Mouse (Mus musculus) midbrain, embryonic 11.5 days (tissue): ENCODE results near the gene Dnaic1. TPM values are rescaled to one million over a fixed set of nuclear protein-coding genes. Genes with fewer than 3 reads are reported as not detected.
"Not testable (repeated sequence)": the region's sequence is repeated elsewhere in the genome, so short reads cannot be mapped to it uniquely, and the experiment has no call there.

Experiments used
- ATAC-seq: fragments of 200-750 bp; cut with Nextera tagmentation; 2 replicates; pipeline ENCODE4 v1.8.0; 2017; ENCODE audit warnings: moderate TSS enrichment, moderate library complexity; ENCODE audit not compliant: low FRiP score
- DNase-seq: peaks from one replicate; pipeline ENCODE4 v3.0.0; 2015; ENCODE audit warnings: low spot score; ENCODE audit errors: missing footprints
- H3K27ac ChIP-seq: fragments of 300-500 bp; sonication (generic); 2 replicates; pipeline ENCODE4 v1.5.1; 2014; ENCODE audit warnings: low read depth, low read length
- H3K27me3 ChIP-seq: fragments of 300-500 bp; sonication (generic); 2 replicates; pipeline ENCODE4 v1.6.1; 2014; ENCODE audit warnings: mild to moderate bottlenecking, low read length, moderate library complexity, mixed read lengths; ENCODE audit not compliant: control insufficient read depth, insufficient read depth
- H3K36me3 ChIP-seq: fragments of 300-500 bp; sonication (generic); 2 replicates; pipeline ENCODE4 v1.6.1; 2014; ENCODE audit warnings: mild to moderate bottlenecking, low read length, moderate library complexity, mixed read lengths; ENCODE audit not compliant: control insufficient read depth, insufficient read depth
- H3K4me1 ChIP-seq: fragments of 300-500 bp; sonication (generic); 2 replicates; pipeline ENCODE4 v1.6.1; 2014; ENCODE audit warnings: low read length; ENCODE audit not compliant: control insufficient read depth, insufficient read depth
- H3K4me2 ChIP-seq: fragments of 300-500 bp; sonication (generic); 2 replicates; pipeline ENCODE4 v1.6.1; 2014; ENCODE audit warnings: mild to moderate bottlenecking, moderate library complexity
- H3K4me3 ChIP-seq: fragments of 300-500 bp; sonication (generic); 2 replicates; pipeline ENCODE4 v1.5.1; 2014; ENCODE audit warnings: low read depth, low read length
- H3K9ac ChIP-seq: fragments of 300-500 bp; sonication (generic); 2 replicates; pipeline ENCODE4 v1.6.1; 2014; ENCODE audit warnings: low read length
- H3K9me3 ChIP-seq: fragments of 300-500 bp; sonication (generic); 2 replicates; pipeline ENCODE4 v1.6.1; 2016; ENCODE audit warnings: low read length; ENCODE audit not compliant: control insufficient read depth
- WGBS: fragments of 180-500 bp; shearing (Covaris S2); extraction: QIAGEN DNeasy Blood & Tissue Kit; methylation state at CpG from one replicate; pipeline ENCODE4 v1.1.7; 2014; 5-methylcytosine and 5-hydroxymethylcytosine counted together
- polyA plus RNA-seq: library from polyadenylated mRNA; unstranded; fragments of >200 nt; fragmentation: Nextera tagmentation; extraction: Ambion mirVana; gene quantifications from 2 replicates; pipeline ENCODE4 v1.2.1, GENCODE M21; 2014

Gene Dnaic1
- polyA plus RNA-seq, 1 experiment from 2014 or later = 1.9 TPM

- H3K36me3 ChIP-seq, H3K27me3 ChIP-seq, H3K9me3 ChIP-seq, H3K4me3 ChIP-seq: not testable (repeated sequence)
- Histone ChIP-seq H3K4me1 (peaks cover 34% of the 10 kb centered on the region), H3K4me2 (peak overlapping the region; percentile 30), H3K27ac (peak overlapping the region; percentile 88), H3K9ac (peak overlapping the region; percentile 47; the same call in 1 of the 2 replicates)
- peak; percentile 94 for DNase-seq
- under 1% methylated on average over 19 of the region's 27 CpGs for WGBS
- ATAC-seq = peak; percentile 68
Measured at GRCm38 (mm10) chr4:41684131-41684930, 114.8 kb downstream of the Dnaic1 start.

GRCm38 (mm10) chr4:41684931-41685453, 115.4 kb downstream of the Dnaic1 start:
- Histone ChIP-seq H3K4me1 (peaks cover 27% of the 10 kb centered on the region), H3K27ac (peak overlapping the region; percentile 72)
- not testable (repeated sequence) for H3K4me3 ChIP-seq, H3K27me3 ChIP-seq, H3K9ac ChIP-seq, H3K36me3 ChIP-seq, ATAC-seq, H3K4me2 ChIP-seq, H3K9me3 ChIP-seq
- WGBS = 1% methylated on average over 12 of the region's 14 CpGs
- peak; percentile 91 for DNase-seq

- H3K4me1 ChIP-seq = peaks cover 18% of the 10 kb centered on the region
- H3K4me3 ChIP-seq = not testable (repeated sequence)
- peak; percentile 63 for ATAC-seq
Measured at GRCm38 (mm10) chr4:41685882-41686492, 116.4 kb downstream of the Dnaic1 start.

More at GRCm38 (mm10) chr4:41685882-41686492, 116.4 kb downstream of the Dnaic1 start:
- H3K9me3 ChIP-seq, H3K9ac ChIP-seq, H3K27me3 ChIP-seq, H3K4me2 ChIP-seq, H3K36me3 ChIP-seq: not testable (repeated sequence)
- peak; percentile 96 for DNase-seq
- 9% methylated on average over 8 of the region's 10 CpGs for WGBS
- peak overlapping the region; percentile 80 for H3K27ac ChIP-seq

Other genes with a start within 250 kb of the Dnaic1 start
- 98.0 and 99.5 TPM in 2 replicates for gene Ubap1, start 220.8 kb upstream of the Dnaic1 start, polyA plus RNA-seq
- gene Kif24, start 104.9 kb upstream of the Dnaic1 start, polyA plus RNA-seq = 9.6 and 9.9 TPM in 2 replicates
- 70.2 and 70.3 TPM in 2 replicates for gene Nudt2, start 104.6 kb upstream of the Dnaic1 start, polyA plus RNA-seq
- 6.9 and 7.6 TPM in 2 replicates for gene AI464131, start 66.7 kb upstream of the Dnaic1 start, polyA plus RNA-seq
- gene 1110017D15Rik, start 52.4 kb upstream of the Dnaic1 start, polyA plus RNA-seq = 3.6 and 4.6 TPM in 2 replicates
- 8.5 and 8.8 TPM in 2 replicates for gene Fam219a, start 237 bp upstream of the Dnaic1 start, polyA plus RNA-seq
- 30.4 and 32.9 TPM in 2 replicates for gene Enho, start 70.5 kb downstream of the Dnaic1 start, polyA plus RNA-seq
- gene Cntfr, start 127.3 kb downstream of the Dnaic1 start, polyA plus RNA-seq = 25.7 and 33.8 TPM in 2 replicates
- 55.2 and 57.9 TPM in 2 replicates for gene Il11ra1, start 130.2 kb downstream of the Dnaic1 start, polyA plus RNA-seq
- 69.3 and 85.9 TPM in 2 replicates for gene Rpp25l, start 143.8 kb downstream of the Dnaic1 start, polyA plus RNA-seq
- gene Dctn3, start 153.4 kb downstream of the Dnaic1 start, polyA plus RNA-seq = 154 and 155 TPM in 2 replicates
- gene Arid3c, start 161.4 kb downstream of the Dnaic1 start, polyA plus RNA-seq = 0.72 and 1.8 TPM in 2 replicates
- 19.5 and 19.7 TPM in 2 replicates for gene Galt, start 185.5 kb downstream of the Dnaic1 start, polyA plus RNA-seq
- gene Sigmar1, start 186.4 kb downstream of the Dnaic1 start, polyA plus RNA-seq = 67.5 and 70.8 TPM in 2 replicates
- 71.1 and 73.5 TPM in 2 replicates for gene Ccl27a, start 204.5 kb downstream of the Dnaic1 start, polyA plus RNA-seq